Mouse (Mus musculus) limb, embryonic 14.5 days (tissue): ENCODE measurements around the gene Ppm1n. TPM values are rescaled to one million over a fixed set of nuclear protein-coding genes. Genes with fewer than 3 reads are reported as not detected.

Source experiments
- ATAC-seq: fragments of 200-750 bp; cut with Nextera tagmentation; 2 replicates; pipeline ENCODE4 v1.8.0; 2017; ENCODE audit warnings: low read depth, moderate number of reproducible peaks, moderate TSS enrichment; ENCODE audit not compliant: low FRiP score
- DNase-seq: peaks from one replicate; pipeline ENCODE4 v3.0.0-alpha.2; 2015; ENCODE audit warnings: low spot score
- H3K27ac ChIP-seq: fragments of 300-500 bp; sonication (generic); replicated peaks from 2 replicates; pipeline ENCODE4 v1.5.1; 2014; ENCODE audit warnings: low read depth, mild to moderate bottlenecking, low read length, moderate library complexity, mixed read lengths
- H3K27me3 ChIP-seq: fragments of 300-500 bp; sonication (generic); 2 replicates; pipeline ENCODE4 v1.6.1; 2014; ENCODE audit warnings: low read length, mixed read lengths; ENCODE audit not compliant: control insufficient read depth, insufficient read depth
- H3K36me3 ChIP-seq: fragments of 300-500 bp; sonication (generic); 2 replicates; pipeline ENCODE4 v1.6.1; 2014; ENCODE audit warnings: mild to moderate bottlenecking, low read length, moderate library complexity, mixed read lengths; ENCODE audit not compliant: control insufficient read depth, insufficient read depth
- H3K4me1 ChIP-seq: fragments of 300-500 bp; sonication (generic); 2 replicates; pipeline ENCODE4 v1.6.1; 2014; ENCODE audit warnings: antibody characterized with exemption, low read length, mixed read lengths; ENCODE audit not compliant: control insufficient read depth, insufficient read depth
- H3K4me2 ChIP-seq: fragments of 300-500 bp; sonication (generic); replicated peaks from 2 replicates; pipeline ENCODE4 v1.6.1; 2014; ENCODE audit warnings: low read depth, mild to moderate bottlenecking, low read length, moderate library complexity; ENCODE audit not compliant: severe bottlenecking
- H3K4me3 ChIP-seq: fragments of 300-500 bp; sonication (generic); replicated peaks from 2 replicates; pipeline ENCODE4 v1.5.1; 2014; ENCODE audit warnings: low read length
- H3K9ac ChIP-seq: fragments of 300-500 bp; sonication (generic); 2 replicates; pipeline ENCODE4 v1.6.1; 2014; ENCODE audit warnings: mild to moderate bottlenecking, low read depth, low read length, moderate library complexity; ENCODE audit not compliant: severe bottlenecking
- H3K9me3 ChIP-seq: fragments of 300-500 bp; sonication (generic); 2 replicates; pipeline ENCODE4 v1.6.1; 2016; ENCODE audit warnings: low read length; ENCODE audit not compliant: control insufficient read depth
- POLR2A ChIP-seq: fragments of 200-500 bp; IDR thresholded peaks from 2 replicates; pipeline ENCODE4 v1.8.0; 2012; ENCODE audit warnings: inconsistent platforms, mild to moderate bottlenecking, moderate library complexity, borderline replicate concordance; ENCODE audit not compliant: insufficient read depth, insufficient read length; ENCODE audit errors: extremely low read depth
- WGBS: fragments of 180-500 bp; shearing (Covaris S2); extraction: QIAGEN DNeasy Blood & Tissue Kit; methylation state at CpG from one replicate; pipeline ENCODE4 v1.1.7; 2014; 5-methylcytosine and 5-hydroxymethylcytosine counted together
- polyA plus RNA-seq, 2 experiments: library from polyadenylated mRNA; depleted of rRNA in 1 of 2; stranded (reverse) in 1 of 2; unstranded in 1 of 2; fragments of >200 nt; fragmentation: Nextera tagmentation in 1 of 2; extraction: Ambion mirVana in 1 of 2; gene quantifications; 2 replicates each; pipeline versions ENCODE4 v1.2.1 to v1.2.3; 2012 to 2014

Gene Ppm1n
- polyA plus RNA-seq, 2 experiments: not detected

GRCm38 (mm10) chr7:19231849-19232248, 48.0 kb downstream of the Ppm1n start:
- H3K4me2 ChIP-seq: no peak overlapping the region
- no peak overlapping the region for H3K9ac ChIP-seq
- no peak for DNase-seq
- 88% methylated on average over 3 of the region's 3 CpGs for WGBS
- no peaks in the 10 kb centered on the region for H3K36me3 ChIP-seq
- no peak for ATAC-seq
- H3K27ac ChIP-seq: no peak overlapping the region
- no peak for TF ChIP-seq POLR2A
- no peak overlapping the region for H3K4me3 ChIP-seq
- H3K9me3 ChIP-seq: no peaks in the 10 kb centered on the region
- H3K27me3 ChIP-seq: no peaks in the 10 kb centered on the region
- peaks cover 10% of the 10 kb centered on the region for H3K4me1 ChIP-seq

GRCm38 (mm10) chr7:19230899-19231298, 49.0 kb downstream of the Ppm1n start:
- no peak overlapping the region for H3K27ac ChIP-seq
- H3K4me2 ChIP-seq: no peak overlapping the region
- no peaks in the 10 kb centered on the region for H3K27me3 ChIP-seq
- peaks cover under 1% of the 10 kb centered on the region; the same call in 1 of the 2 replicates for H3K36me3 ChIP-seq
- no peak overlapping the region for H3K9ac ChIP-seq
- H3K4me1 ChIP-seq: peaks cover 12% of the 10 kb centered on the region
- TF ChIP-seq POLR2A: no peak
- ATAC-seq (no peak), DNase-seq (no peak)
- no peak overlapping the region for H3K4me3 ChIP-seq
- 95% methylated on average over 5 of the region's 5 CpGs for WGBS
- H3K9me3 ChIP-seq: no peaks in the 10 kb centered on the region

DNA sequence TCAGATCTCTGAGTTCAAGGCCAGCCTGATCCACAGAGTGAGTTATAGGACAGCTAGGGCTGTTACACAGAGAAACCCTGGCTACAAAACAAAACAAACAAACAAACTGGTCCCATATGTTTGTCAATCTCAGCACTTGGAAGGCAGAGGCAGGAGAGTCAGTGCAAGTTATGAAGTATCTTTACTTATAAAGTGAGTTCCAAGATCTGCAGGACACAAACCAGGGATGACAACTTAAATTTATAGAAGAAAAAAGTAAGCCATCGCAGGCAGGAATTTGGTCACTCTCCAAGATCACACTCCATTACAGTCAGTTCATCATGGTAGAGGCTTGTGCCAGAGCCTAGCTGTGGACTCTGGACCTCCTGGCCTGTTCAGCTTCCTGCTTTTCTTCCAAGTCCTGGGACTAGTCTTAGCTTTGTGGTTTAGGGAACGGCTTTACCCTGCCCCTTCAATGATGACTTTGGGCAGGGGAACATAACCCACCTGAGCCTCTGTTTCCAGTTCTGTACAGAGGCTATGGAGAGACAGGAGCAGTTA, 49.8 kb downstream of the Ppm1n start:
- Histone ChIP-seq H3K36me3 (peaks cover 6% of the 10 kb centered on the region; the same call in 1 of the 2 replicates), H3K27ac (no peak overlapping the region), H3K4me3 (no peak overlapping the region), H3K27me3 (no peaks in the 10 kb centered on the region), H3K9ac (no peak overlapping the region), H3K4me2 (no peak overlapping the region), H3K4me1 (peaks cover 12% of the 10 kb centered on the region), H3K9me3 (no peaks in the 10 kb centered on the region)
- TF ChIP-seq POLR2A: no peak
- 96% methylated on average over 2 of the region's 2 CpGs for WGBS
- DNase-seq: no peak
- ATAC-seq: no peak

- H3K4me3 ChIP-seq: peak overlapping the region; percentile 64
These were observed 50.5 kb downstream of the Ppm1n start for GRCm38 (mm10) chr7:19229404-19229803.

DNA sequence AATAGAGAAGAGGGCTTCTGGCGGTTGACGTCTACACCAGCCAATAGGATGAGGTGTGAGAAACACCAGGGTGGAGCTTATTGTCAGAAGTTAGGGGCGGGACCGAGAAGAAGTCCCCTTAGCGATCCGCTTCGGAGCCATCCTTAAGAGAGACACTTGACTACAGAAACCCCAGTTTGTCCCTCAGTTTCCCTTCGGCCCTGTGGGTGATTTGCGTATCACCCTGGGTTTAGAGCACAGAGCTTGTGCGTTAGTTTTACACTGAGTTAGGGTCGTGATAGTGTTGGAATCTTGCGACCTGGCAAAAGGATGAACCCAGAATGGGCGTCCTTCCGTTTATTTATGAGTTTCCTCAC, 51.1 kb downstream of the Ppm1n start:
- Histone ChIP-seq H3K9ac (peak overlapping the region; percentile 63), H3K4me1 (peaks cover 12% of the 10 kb centered on the region), H3K4me3 (peak overlapping the region; percentile 64), H3K9me3 (no peaks in the 10 kb centered on the region), H3K36me3 (peaks cover 6% of the 10 kb centered on the region; the same call in 1 of the 2 replicates), H3K27ac (peak overlapping the region; percentile 27), H3K4me2 (peak overlapping the region; percentile 72), H3K27me3 (no peaks in the 10 kb centered on the region)
- under 1% methylated on average over 14 of the region's 14 CpGs for WGBS
- DNase-seq (no peak), ATAC-seq (no peak)
- no peak for TF ChIP-seq POLR2A

More at GRCm38 (mm10) chr7:19229404-19229803, 50.5 kb downstream of the Ppm1n start:
- no peak for ATAC-seq
- H3K27me3 ChIP-seq: no peaks in the 10 kb centered on the region
- no peak for DNase-seq
- 53% methylated on average over 5 of the region's 5 CpGs for WGBS
- H3K4me2 ChIP-seq: peak overlapping the region; percentile 72
- peak overlapping the region; percentile 27; the same call in 1 of the 2 replicates for H3K27ac ChIP-seq
- H3K9me3 ChIP-seq: no peaks in the 10 kb centered on the region
- H3K9ac ChIP-seq: peak overlapping the region; percentile 63
- peaks cover 6% of the 10 kb centered on the region; the same call in 1 of the 2 replicates for H3K36me3 ChIP-seq
- TF ChIP-seq POLR2A: no peak
- H3K4me1 ChIP-seq: peaks cover 12% of the 10 kb centered on the region
